Mouse (Mus musculus): ENCODE results near the gene Cilp.

Cilp gene

DNA sequence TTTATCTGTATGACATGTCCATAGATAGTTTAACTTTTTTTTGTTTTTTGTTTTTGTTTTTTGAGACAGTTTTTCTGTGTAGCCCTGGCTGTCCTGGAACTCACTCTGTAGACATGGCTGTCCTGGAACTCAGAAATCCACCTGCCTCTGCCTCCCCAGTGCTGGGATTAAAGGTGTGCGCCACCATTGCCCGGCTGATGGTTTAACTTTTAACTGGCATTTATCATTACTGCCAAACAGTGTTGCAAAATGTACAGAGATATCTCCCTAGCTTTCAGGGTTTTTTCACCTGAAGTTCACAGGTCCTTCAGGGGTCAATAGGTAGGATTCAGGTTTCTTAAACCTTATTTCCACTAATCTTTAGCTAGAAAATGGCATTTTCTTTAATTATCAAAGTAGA, 32.1 kb downstream of the Cilp start:
- DNase-seq: no peak

DNA sequence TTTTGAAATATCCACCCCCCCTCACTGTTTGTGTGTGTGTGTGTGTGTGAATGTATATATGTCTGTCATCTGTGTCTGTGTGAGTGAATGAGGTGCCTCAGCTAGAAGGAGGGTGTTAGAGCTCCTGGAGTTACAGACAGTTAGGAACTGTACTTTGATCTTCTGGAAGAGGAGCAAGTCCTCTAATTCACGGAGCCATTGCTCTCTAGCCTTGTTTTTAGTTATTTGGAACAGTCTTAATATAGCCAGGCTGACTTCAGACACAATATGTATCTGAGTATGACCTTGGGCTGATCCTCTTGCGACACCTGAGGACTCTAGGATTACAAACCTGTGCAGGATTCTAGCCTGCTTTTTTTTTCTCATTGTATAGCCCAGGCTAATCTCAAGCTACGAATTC, 33.8 kb downstream of the Cilp start:
- DNase-seq: no peak

DNA sequence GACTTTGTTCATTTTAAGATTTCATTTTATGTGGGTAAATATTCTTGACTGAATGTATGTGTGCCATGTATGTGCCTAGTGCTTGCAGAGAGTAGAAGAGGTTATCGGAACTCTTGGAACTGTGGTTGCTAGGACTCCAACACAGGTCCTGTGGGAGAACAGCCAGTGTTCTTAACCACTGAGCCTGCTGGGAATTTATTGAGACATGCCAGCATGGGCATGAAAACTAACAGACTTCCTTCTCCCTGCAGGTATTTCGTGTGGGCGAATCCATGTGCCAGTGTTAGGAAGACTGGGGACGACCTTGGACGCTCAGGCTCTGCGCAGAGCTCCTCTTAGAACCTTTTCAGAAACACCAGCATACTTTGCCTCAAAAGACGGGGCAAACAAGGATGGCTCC, 34.7 kb downstream of the Cilp start:
- DNase-seq: no peak

DNA sequence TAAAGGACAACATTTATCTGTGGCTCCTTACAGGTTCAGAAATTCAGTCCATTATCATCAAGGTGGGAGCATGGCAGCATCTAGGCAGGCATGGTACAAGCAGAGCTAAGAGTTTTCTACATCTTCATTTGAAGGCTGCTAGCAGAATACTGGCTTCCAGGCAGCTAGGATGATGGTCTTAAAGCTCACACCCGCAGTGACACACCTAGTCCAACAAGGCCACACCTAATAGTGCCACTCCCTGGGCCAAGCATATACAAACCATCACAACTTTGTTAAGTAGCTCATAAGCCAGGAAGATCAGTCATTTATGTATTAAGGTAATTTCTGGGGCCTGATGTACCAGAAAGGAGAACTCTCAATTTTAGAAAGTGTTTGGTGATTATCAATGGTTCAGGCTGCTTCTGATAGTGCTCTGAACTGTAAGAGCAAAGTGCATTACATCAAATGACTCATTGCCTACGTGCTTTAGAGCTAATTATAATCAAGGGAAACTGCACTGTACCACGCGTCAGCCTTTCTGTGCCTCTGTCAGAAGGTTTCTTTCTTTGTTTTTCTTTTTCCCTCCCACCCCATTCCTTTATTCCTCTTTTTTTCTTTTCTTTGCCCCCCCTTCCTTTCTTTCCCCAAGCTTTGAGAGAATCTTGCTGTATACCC, 37.5 kb downstream of the Cilp start:
- no peak for DNase-seq

DNA sequence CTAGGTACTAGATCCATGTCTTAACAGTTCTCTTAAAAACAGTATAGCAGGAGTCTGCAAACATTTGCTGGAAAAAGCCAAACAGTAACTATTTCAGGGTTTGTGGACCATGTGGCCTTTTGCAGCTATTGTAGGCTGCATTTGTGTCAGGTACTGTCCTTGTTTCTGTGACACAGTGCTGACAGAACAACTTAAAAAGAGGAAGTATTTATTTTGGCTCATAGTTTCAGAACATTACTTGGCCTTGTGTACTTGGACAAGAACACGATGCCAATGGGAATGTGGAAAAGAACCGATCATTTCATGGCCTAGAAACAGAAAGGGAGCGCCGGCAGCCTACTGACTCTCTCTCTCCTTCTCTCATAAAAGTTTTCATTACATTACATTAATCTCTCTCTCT, 38.6 kb downstream of the Cilp start:
- DNase-seq: no peak

DNA sequence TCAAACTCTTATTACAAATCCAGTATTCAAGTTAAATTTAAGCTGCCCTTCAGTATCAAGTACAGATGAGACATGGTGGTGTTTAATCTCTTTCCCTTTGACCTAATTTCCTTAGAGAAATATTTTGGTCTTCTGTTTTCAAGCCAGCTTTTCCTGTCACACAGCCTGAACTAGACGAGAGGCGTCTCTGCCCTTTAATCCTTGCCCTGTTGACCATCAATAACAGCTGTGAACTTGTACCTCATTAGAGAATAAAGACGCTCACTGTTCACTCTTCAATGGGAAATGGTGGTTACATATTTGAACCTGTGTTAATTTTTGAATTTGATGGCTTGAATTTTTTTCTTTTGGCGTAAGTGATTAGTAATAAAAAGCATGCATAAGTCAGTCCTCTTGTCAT, 39.3 kb downstream of the Cilp start:
- no peak for DNase-seq

DNA sequence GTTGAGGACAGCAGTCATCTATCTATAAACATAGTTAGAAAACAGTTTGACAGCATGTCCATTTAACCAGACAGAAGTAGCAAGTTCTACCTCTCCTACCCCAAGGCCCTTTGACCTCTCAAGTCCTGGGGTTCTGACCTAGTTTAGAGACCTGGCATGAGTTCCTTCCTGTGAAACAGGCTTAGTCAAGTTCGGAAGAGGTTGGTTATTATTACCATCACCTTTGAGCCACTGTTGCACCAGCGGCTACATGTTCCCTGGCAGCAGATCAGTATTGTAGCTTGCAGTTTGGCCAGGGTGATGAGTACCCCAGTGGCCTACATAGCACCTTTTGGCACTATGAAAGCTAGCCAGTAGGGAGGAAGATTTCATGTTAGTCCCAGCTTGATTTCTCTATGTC, 41.7 kb downstream of the Cilp start:
- DNase-seq: no peak

DNA sequence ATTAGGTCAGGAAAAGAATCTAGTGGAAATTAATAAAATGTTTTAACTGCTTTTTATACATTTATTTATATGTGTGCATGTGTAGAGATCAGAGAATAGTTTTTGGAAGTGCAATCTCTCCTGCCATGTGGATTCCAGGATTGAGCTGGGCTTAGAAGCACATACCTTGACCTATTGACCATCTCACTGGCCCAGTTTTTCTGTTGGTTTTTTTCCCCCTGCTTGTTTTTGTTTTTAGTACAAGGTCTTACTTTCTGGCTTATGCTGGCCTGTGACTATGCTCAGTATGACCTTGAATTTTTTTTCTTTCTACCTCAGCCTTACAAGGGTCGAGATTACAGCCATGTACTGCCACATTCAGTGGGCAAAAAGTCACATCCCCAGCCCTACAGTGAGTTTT, 43.0 kb downstream of the Cilp start:
- DNase-seq: no peak

DNA sequence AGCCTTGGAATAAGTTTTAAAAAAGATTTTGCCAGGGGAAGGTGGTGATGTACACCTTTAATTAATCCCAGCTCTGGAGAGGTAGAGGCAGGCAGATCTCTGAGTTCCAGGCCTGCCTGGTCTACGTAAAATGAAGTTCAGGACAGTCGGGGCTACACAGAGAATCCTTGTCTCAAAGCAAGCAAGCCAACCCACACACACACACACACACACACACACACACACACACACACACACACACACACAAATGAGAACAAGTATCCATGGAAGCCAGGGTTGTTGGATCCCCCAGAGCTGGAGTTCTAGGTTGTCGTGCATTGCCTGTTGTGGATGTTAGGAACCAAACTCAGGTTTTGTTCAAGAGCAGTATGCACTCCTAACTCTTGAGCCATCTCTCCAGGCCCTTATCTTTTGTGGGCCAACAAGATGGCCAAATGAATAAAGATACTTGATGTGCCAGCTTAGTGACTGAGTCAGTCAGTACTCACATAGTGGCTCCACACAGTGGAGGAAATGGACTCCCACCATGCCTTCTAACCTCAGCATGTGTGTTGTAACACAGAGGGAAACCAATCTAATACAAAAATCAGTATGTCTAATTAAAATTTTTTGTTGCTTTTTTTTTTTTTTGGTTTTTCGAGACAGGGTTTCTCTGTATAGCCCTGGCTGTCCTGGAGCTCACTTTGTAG, 47.8 kb downstream of the Cilp start:
- DNase-seq: no peak

DNA sequence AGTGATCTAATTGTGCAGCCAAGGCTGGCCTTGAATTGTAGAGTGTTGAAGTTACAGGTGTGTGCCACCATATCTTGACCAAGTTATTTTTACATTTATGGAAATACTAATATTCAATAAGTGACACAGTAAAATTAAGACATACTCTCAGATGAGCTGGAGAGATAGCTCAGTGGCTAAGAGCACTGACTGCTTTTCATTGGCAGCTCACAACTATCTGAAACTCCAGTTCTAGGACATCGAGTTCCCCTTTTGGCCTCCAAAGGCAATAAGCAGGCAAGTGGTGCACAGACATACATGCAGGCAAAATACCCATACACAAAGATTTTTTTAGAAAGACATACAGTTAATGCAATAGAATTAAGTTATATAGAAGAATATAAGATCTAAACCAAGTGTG, 48.9 kb downstream of the Cilp start:
- no peak for DNase-seq

DNA sequence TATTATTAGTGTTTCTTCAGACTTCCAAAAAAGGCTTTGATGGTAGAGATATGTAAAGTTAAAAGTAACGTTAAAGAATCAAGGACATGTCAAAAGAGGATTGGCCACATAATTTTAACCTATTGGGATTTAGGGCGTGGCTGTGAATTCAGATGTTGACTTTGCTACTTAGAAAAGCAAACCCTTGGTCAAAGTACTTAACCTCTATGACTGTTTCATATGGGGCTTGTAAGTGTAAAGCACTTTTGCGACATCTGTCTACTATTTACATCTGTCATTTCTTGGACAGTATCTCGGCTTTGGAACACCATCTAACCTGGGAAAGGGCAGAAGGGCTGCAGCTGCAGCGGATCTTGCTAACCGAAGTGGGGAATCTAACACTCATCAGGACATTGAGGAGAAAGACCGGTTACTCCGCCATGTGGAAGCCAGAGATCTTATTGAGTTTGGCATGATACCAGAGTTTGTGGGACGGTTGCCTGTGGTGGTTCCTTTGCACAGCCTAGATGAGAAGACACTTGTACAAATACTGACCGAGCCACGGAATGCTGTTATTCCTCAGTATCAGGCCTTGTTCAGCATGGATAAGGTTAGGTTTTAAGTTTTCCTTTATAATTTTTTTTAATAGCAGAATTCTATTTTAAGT, 57.4 kb downstream of the Cilp start:
- no peak for DNase-seq

DNA sequence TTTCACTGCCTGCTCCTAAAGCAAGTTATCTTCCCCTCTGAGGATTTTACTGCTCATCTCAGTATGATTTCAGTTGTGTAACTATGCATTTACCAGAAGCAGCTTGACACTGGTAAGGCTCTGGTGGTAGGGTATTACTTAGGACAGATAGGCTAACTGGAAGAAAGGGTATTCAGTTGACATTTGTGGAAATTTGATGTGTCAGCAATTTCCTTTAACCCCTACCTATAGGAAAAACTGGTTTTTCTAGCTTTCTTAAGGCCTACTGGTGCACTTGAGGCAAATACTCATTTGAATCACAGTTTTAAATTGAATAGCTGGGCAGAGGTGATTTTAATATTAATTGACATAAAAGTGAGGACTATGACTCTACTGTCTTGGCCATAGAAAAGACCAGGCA, 61.0 kb downstream of the Cilp start:
- no peak for DNase-seq

DNA sequence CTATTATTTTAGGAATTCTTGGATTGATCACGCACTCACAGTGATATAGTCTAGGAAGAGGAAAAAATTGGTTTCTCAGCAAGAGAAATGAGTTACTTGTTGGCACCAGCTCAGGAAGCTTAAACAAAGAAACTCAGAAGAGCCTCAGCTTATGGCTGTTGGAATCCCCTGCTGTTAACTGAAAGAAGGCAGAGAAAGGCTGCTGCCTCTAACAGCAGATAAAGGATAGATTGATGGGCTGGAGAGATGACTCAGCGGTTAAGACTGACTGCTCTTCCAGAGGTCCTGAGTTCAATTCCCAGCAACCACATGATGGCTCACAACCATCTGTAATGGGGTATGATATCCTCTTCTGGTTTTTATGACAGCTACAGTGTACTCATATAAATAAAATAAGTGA, 62.4 kb downstream of the Cilp start:
- DNase-seq: no peak

Measured in thymus, adult 18-20 months (tissue).